Mouse (Mus musculus) adipocyte (in vitro differentiated cells): ENCODE measurements around the gene AI661453.

Experiments used
- DNase-seq: peaks from one replicate; pipeline ENCODE4 v3.0.0-alpha.2; 2016; ENCODE audit warnings: low spot score

AI661453 gene

GRCm38 (mm10) chr17:47503689-47504088 is 67.3 kb downstream of the AI661453 start:
- no peak for DNase-seq

GRCm38 (mm10) chr17:47504228-47504627 is 67.8 kb downstream of the AI661453 start:
- DNase-seq: no peak

- no peak for DNase-seq
These were observed 68.5 kb downstream of the AI661453 start, which contains the start of gene Ccnd3 for GRCm38 (mm10) chr17:47504941-47505346. Gene Ccnd3, plus strand, starts transcription at chr17:47505051.

GRCm38 (mm10) chr17:47505566-47505965 is 69.2 kb downstream of the AI661453 start:
- DNase-seq: no peak

- DNase-seq: no peak
These were observed 69.6 kb downstream of the AI661453 start for GRCm38 (mm10) chr17:47506042-47506441.

GRCm38 (mm10) chr17:47506697-47507096 is 70.3 kb downstream of the AI661453 start:
- no peak for DNase-seq

GRCm38 (mm10) chr17:47507523-47507922 is 71.1 kb downstream of the AI661453 start:
- no peak for DNase-seq

GRCm38 (mm10) chr17:47508012-47508608 is 71.7 kb downstream of the AI661453 start:
- DNase-seq: peak; percentile 99

- peak; percentile 29 for DNase-seq
These were observed 72.8 kb downstream of the AI661453 start for GRCm38 (mm10) chr17:47509031-47509705.

- DNase-seq: peak; percentile 100
These were observed 75.0 kb downstream of the AI661453 start for GRCm38 (mm10) chr17:47511111-47512020.

- peak; percentile 27 for DNase-seq
These were observed 76.8 kb downstream of the AI661453 start for GRCm38 (mm10) chr17:47512956-47513775.

GRCm38 (mm10) chr17:47515180-47515844 is 78.9 kb downstream of the AI661453 start:
- no peak for DNase-seq

- DNase-seq: no peak
These were observed 79.8 kb downstream of the AI661453 start for GRCm38 (mm10) chr17:47516232-47516631.

GRCm38 (mm10) chr17:47518205-47518604 is 81.8 kb downstream of the AI661453 start:
- DNase-seq: no peak
